Mouse (Mus musculus) CH12.LX (cell line): ENCODE results near the gene Fbln1.

Experiments
- CHD1 ChIP-seq: IDR thresholded peaks from 2 replicates; pipeline ENCODE4 v1.6.1; 2012; ENCODE audit warnings: low read depth, low read length, improper control_type of control experiment, inconsistent platforms
- CTCF ChIP-seq, 2 experiments: IDR thresholded peaks in 1 of 2; conservative IDR thresholded peaks in 1 of 2; 2 replicates each; pipeline ENCODE4 v1.5.1; 2011 to 2012; ENCODE audit warnings: low read depth in 2 of 2, low read length in 2 of 2, improper control_type of control experiment in 1 of 2, inconsistent platforms in 1 of 2, mild to moderate bottlenecking in 1 of 2, moderate library complexity in 1 of 2
- MEF2A ChIP-seq: IDR thresholded peaks from 2 replicates; pipeline ENCODE4 v1.6.1; 2014; ENCODE audit warnings: low read depth, mild to moderate bottlenecking, inconsistent platforms, low read length, improper control_type of control experiment, borderline replicate concordance
- NRF1 ChIP-seq: IDR thresholded peaks from 2 replicates; pipeline ENCODE4 v1.6.1; 2014; ENCODE audit warnings: low read depth, mild to moderate bottlenecking, inconsistent platforms, low read length, improper control_type of control experiment, moderate library complexity
- POLR2A ChIP-seq: IDR thresholded peaks from 2 replicates; pipeline ENCODE4 v1.6.1; 2011; ENCODE audit warnings: low read depth, mild to moderate bottlenecking, improper control_type of control experiment, low read length
- POLR2AphosphoS2 ChIP-seq: IDR thresholded peaks from 2 replicates; pipeline ENCODE4 v1.6.1; 2011; ENCODE audit warnings: low read depth, low read length, improper control_type of control experiment
- TCF12 ChIP-seq: IDR thresholded peaks from 2 replicates; pipeline ENCODE4 v1.6.1; 2014; ENCODE audit warnings: low read depth, mild to moderate bottlenecking, inconsistent platforms, low read length, improper control_type of control experiment
- UBTF ChIP-seq: IDR thresholded peaks from 2 replicates; pipeline ENCODE4 v1.6.1; 2012; ENCODE audit warnings: low read depth, mild to moderate bottlenecking, inconsistent platforms, low read length, improper control_type of control experiment, moderate library complexity
- USF2 ChIP-seq: conservative IDR thresholded peaks from 2 replicates; pipeline ENCODE4 v1.6.1; 2011; ENCODE audit warnings: low read depth, low read length, improper control_type of control experiment
- ZKSCAN1 ChIP-seq: IDR thresholded peaks from 2 replicates; pipeline ENCODE4 v1.6.1; 2012; ENCODE audit warnings: low read depth, inconsistent platforms, low read length, improper control_type of control experiment, borderline replicate concordance

DNA sequence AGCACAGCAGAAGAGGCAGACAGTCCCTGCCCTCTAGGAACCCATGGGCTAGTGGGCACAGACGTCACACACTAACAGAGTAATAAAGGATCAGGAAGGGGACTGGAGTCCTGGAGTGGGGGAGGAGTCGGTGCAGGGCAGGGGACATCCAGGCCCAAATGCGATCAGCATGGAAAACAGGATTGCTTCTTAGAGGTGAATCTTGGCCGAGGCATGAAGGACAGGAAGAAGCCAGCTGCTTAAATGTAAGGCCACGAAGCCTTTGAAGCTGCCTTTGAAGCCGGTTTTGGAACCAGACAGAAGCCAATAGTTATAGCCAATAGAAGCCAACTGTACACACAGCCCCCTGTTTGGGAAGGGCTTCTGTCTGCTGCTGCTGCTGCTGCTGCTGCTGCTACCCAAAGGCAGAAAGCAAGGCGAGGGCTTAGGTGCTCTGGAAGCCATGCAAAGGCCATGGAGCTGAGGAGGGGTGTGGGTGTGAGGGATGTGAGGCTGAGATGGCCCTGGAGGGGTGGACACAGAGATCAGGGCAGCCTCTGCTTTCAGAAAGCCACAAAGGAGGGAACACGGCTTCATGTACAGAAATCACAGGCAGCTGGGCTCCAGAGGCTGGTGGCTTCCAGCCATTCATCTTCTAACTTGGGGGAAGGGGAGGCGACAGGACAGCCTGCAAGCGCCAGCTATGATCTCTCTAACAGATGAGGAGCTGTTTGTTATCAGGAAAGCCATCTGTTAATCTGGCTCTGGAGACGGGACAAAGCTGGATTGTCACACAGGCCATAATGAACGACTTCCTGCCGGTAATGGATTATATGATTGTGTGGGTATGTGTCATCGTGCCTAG lies 5.1 kb upstream of the Fbln1 start:
- TF ChIP-seq CTCF (conservative IDR thresholded peaks at IDR 0.05 in 1 of 2, IDR thresholded peaks at IDR 0.05 in 1 of 2; ENCODE audit: low read depth in 2 of 2, low read length in 2 of 2), result no peak
- TF ChIP-seq ZKSCAN1, result no peak
- no peak for TF ChIP-seq MEF2A
- no peak for TF ChIP-seq POLR2AphosphoS2
- no peak for TF ChIP-seq USF2
- TF ChIP-seq UBTF, result no peak
- TF ChIP-seq POLR2A, result no peak
- no peak for TF ChIP-seq CHD1
- no peak for TF ChIP-seq TCF12
- TF ChIP-seq NRF1, result no peak
